Mouse (Mus musculus) forebrain, postnatal 0 days (tissue): Measurements from ENCODE around the gene Hectd4. TPM values are rescaled to one million over a fixed set of nuclear protein-coding genes. Genes with fewer than 3 reads are reported as not detected.

ENCODE experiments used
- ATAC-seq: fragments of 200-750 bp; cut with Nextera tagmentation; 2 replicates; pipeline ENCODE4 v1.8.0; 2017; ENCODE audit warnings: mild to moderate bottlenecking, moderate library complexity
- DNase-seq: peaks from one replicate; pipeline ENCODE4 v3.0.0-alpha.2; 2015
- H3K27ac ChIP-seq: fragments of 300-500 bp; sonication (generic); 2 replicates; pipeline ENCODE4 v1.5.1; 2014; ENCODE audit warnings: low read depth, mild to moderate bottlenecking, antibody characterized with exemption, low read length, moderate library complexity, mixed read lengths
- H3K27me3 ChIP-seq: fragments of 300-500 bp; sonication (generic); 2 replicates; pipeline ENCODE4 v1.6.1; 2014; ENCODE audit warnings: mild to moderate bottlenecking, low read length, mixed read lengths; ENCODE audit not compliant: insufficient read depth
- H3K36me3 ChIP-seq: fragments of 300-500 bp; sonication (generic); 2 replicates; pipeline ENCODE4 v1.6.1; 2014; ENCODE audit warnings: mild to moderate bottlenecking, moderate library complexity; ENCODE audit not compliant: insufficient read depth
- H3K4me1 ChIP-seq: fragments of 300-500 bp; sonication (generic); 2 replicates; pipeline ENCODE4 v1.6.1; 2014; ENCODE audit warnings: antibody characterized with exemption; ENCODE audit not compliant: insufficient read depth
- H3K4me2 ChIP-seq: fragments of 300-500 bp; sonication (generic); 2 replicates; pipeline ENCODE4 v1.6.1; 2014; ENCODE audit warnings: low read depth, mild to moderate bottlenecking, moderate library complexity
- H3K4me3 ChIP-seq: fragments of 300-500 bp; sonication (generic); 2 replicates; pipeline ENCODE4 v1.5.1; 2014; ENCODE audit warnings: low read depth, low read length, mixed read lengths
- H3K9ac ChIP-seq: fragments of 300-500 bp; sonication (generic); 2 replicates; pipeline ENCODE4 v1.6.1; 2014; ENCODE audit warnings: mild to moderate bottlenecking
- H3K9me3 ChIP-seq: fragments of 300-500 bp; sonication (generic); 2 replicates; pipeline ENCODE4 v1.6.1; 2016; ENCODE audit warnings: low read length
- CTCF ChIP-seq: sonication (generic); IDR thresholded peaks from 2 replicates; pipeline ENCODE4 v1.5.1; 2016; ENCODE audit warnings: antibody characterized with exemption, control low read depth, low read depth
- WGBS: fragments of 180-500 bp; shearing (Covaris S2); extraction: QIAGEN DNeasy Blood & Tissue Kit; methylation state at CpG from one replicate; pipeline ENCODE4 v1.1.7; 2014; 5-methylcytosine and 5-hydroxymethylcytosine counted together
- polyA plus RNA-seq: library from polyadenylated mRNA; unstranded; fragments of >200 nt; fragmentation: Nextera tagmentation; extraction: Ambion mirVana; gene quantifications from 2 replicates; pipeline ENCODE4 v1.2.1, GENCODE M21; 2015
- total RNA-seq: library from RNA; depleted of rRNA; stranded (reverse); fragments of >200 nt; gene quantifications from 2 replicates; pipeline ENCODE4 v1.2.3, GENCODE M21; 2014

Hectd4 gene
- total and polyA plus RNA-seq, 2 experiments from 2014 or later: 14.0 to 107 TPM

DNA sequence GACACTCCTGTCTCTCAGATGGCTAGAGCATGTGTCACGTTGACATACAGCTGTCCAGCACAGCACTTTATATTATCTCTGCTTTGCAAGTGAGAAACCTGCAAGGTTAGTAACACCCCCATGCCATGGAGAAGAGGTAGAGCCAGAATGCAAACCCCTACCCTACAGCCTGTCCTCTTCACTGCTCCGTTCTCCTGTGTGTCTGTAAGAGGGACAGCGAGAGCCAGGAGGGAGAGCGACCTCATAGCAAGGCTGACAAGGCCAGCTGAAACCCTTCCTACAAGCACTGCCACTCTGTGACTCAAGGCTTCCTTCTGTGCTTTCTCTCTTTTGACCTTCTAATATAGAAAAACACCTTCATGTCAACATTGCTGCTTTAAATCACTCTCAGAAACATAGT lies 60.4 kb downstream of the Hectd4 start:
- DNase-seq (no peak), ATAC-seq (no peak)
- 94% methylated on average over 4 of the region's 4 CpGs for WGBS
- no peaks in the 10 kb centered on the region for H3K27me3 ChIP-seq
- no peak for TF ChIP-seq CTCF
- no peaks in the 10 kb centered on the region for H3K9me3 ChIP-seq
- no peak overlapping the region for H3K4me2 ChIP-seq
- no peak overlapping the region for H3K4me3 ChIP-seq
- no peak overlapping the region for H3K9ac ChIP-seq
- H3K27ac ChIP-seq: no peak overlapping the region
- H3K36me3 ChIP-seq: peaks cover 66% of the 10 kb centered on the region
- no peaks in the 10 kb centered on the region for H3K4me1 ChIP-seq

DNA sequence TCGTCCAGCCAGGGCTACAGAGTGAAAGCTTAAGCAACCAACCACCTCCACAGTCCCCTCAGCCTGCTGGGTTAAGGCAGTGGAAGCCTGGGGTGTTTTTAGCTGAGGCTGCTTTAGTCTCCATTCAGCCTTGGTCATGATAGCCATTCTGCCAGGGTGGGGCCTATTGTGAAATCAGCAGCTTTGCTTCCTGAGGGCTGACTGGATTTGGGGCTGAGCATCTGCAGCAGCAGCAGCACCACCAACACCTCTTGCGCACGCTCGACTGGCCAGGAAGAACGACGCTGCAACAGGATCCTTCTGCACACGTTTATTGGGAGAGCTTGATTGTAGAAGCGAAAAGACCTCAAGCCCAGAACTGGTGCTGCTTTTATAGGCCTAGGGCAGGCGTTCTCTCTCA lies 63.0 kb downstream of the Hectd4 start:
- ATAC-seq (no peak), DNase-seq (no peak)
- Histone ChIP-seq H3K9ac (no peak overlapping the region), H3K27ac (no peak overlapping the region), H3K4me2 (no peak overlapping the region), H3K4me3 (no peak overlapping the region), H3K4me1 (no peaks in the 10 kb centered on the region), H3K9me3 (no peaks in the 10 kb centered on the region), H3K27me3 (no peaks in the 10 kb centered on the region), H3K36me3 (peaks cover 76% of the 10 kb centered on the region)
- 91% methylated on average over 9 of the region's 9 CpGs for WGBS
- TF ChIP-seq CTCF: no peak

DNA sequence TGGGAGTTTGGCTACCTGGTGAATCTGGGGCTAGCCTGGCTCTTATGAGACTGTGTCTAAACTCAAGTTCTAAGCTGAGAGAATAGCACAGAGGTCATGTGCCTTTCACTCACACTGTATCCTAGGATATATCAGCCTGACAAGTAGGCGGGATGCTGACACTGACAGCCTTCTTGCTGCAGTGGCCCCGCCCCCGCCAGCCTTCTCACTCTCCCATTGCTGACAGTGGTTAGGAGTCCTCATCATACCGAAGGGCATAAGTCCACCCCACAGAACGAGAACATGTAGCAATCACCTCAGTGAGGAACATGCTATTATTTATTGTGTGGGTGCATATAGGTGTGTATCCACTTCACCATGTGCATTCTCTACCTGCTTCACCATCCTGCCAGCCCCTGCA lies 64.8 kb downstream of the Hectd4 start:
- Histone ChIP-seq H3K27me3 (no peaks in the 10 kb centered on the region), H3K36me3 (peaks cover 75% of the 10 kb centered on the region), H3K9me3 (no peaks in the 10 kb centered on the region), H3K4me2 (no peak overlapping the region), H3K9ac (no peak overlapping the region), H3K4me1 (no peaks in the 10 kb centered on the region), H3K4me3 (no peak overlapping the region), H3K27ac (no peak overlapping the region)
- 90% methylated on average over 5 of the region's 5 CpGs for WGBS
- no peak for ATAC-seq
- no peak for DNase-seq
- no peak for TF ChIP-seq CTCF

DNA sequence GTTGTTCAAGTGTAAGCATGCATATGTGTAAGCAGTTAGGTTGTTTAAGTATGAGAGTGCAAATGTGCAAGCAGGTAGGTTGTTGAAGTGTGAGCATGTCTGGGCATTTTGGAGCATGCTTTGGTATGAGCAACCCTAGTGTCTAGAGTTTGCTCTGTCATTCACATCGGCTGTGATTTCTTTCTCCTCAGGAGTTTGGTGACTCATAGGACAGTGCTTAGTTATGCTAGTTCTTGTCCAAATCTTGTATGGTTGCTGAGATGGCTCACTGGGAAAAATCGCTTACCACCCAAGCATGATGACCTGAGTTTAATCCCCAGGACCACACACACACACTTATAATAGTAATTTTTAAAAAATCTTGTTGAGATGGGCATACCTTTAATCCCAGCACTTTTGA lies 67.2 kb downstream of the Hectd4 start:
- no peak for TF ChIP-seq CTCF
- Histone ChIP-seq H3K36me3 (peaks cover 74% of the 10 kb centered on the region), H3K4me2 (no peak overlapping the region), H3K4me1 (no peaks in the 10 kb centered on the region), H3K4me3 (no peak overlapping the region), H3K9ac (no peak overlapping the region), H3K27me3 (no peaks in the 10 kb centered on the region), H3K27ac (no peak overlapping the region), H3K9me3 (no peaks in the 10 kb centered on the region)
- ATAC-seq (no peak), DNase-seq (no peak)
- WGBS: 96% methylated on average over 2 of the region's 2 CpGs

DNA sequence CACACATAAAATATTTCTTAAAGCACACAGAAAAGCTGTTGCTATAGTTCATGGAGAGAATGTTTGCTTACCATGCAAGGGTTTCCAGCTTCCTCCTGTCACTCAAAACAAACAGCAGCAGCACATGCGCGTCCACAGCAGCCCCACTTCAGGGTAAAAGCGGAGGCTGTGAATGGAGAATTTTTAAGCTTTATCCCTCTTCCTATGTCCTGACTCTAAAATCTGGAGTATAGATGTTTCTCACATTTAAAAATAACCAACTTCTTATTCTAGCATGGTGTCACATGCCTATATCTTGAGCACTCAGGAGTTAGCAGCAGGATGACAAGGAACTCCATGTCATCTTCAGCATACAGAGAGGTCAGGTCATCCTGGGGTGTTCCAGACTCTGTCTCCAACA lies 70.3 kb downstream of the Hectd4 start:
- no peak overlapping the region for H3K9ac ChIP-seq
- WGBS: 96% methylated on average over 3 of the region's 3 CpGs
- ATAC-seq: no peak
- H3K36me3 ChIP-seq: peaks cover 80% of the 10 kb centered on the region
- H3K27me3 ChIP-seq: no peaks in the 10 kb centered on the region
- no peak overlapping the region for H3K27ac ChIP-seq
- no peak for TF ChIP-seq CTCF
- H3K4me1 ChIP-seq: no peaks in the 10 kb centered on the region
- H3K4me3 ChIP-seq: no peak overlapping the region
- no peak for DNase-seq
- no peak overlapping the region for H3K4me2 ChIP-seq
- H3K9me3 ChIP-seq: no peaks in the 10 kb centered on the region

DNA sequence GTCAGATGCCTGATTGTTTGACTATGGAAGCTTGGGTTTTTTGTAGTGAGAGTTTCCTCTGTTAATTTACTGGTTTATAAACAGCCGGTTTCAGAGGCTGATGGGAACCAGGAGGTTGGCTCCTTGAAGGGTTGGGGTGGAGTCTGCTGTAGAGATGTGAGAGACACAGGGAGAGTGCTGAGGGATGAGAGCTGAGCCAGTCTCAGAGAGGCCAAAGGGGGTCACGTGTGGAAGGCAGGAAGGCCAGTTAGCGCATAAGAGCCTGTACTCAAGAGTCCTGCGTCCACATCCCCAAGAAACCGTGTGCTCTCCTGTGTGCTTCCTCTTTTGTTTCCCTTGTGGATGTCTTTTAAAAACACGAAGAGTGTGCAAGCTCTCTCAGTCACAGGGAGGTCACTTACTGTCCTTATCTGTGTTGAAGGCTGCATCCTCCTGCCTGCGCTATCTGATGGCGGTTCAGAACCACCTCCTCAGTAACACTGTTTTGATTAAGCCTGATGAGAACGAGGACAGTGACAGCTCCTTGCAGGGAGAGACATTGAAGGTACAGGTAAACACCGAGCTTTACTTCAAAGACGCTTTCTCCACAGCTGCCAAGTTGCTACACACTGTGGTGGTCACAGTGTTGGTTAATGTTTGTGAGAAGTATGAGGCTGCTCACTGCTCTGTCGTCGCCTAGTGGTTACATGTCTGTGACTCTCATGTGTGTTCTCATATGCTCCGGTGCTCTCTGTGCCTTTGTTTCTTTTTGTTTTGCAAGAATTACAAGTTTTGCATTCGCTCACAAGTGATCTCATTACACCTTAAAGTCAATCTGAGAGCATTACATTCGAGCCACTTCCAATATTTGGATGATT lies 72.5 kb downstream of the Hectd4 start:
- no peak overlapping the region for H3K9ac ChIP-seq
- no peak for TF ChIP-seq CTCF

DNA sequence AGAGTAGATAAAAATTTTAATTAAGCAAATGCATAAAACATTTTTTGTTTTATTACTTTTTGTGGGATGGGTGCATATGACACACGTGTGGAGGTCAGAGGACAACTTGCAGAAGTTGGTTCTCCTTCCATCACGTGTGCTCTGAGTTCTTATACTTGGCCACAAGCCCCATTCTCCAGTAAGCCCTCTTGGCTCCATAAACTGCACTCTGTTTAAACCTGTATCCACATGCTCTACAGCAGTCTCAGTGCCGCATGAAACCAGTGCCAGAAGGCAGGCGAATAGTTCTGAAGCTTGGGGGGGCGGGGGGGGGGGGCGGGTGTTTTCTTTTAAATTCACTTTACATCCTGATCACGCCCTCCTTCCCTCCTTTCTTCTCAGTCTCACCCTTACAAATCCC lies 85.0 kb downstream of the Hectd4 start:
- WGBS: 86% methylated on average over 7 of the region's 7 CpGs
- no peak overlapping the region for H3K27ac ChIP-seq
- no peak for TF ChIP-seq CTCF
- DNase-seq: no peak
- H3K27me3 ChIP-seq: no peaks in the 10 kb centered on the region
- peaks cover 91% of the 10 kb centered on the region for H3K36me3 ChIP-seq
- no peak overlapping the region for H3K9ac ChIP-seq
- no peaks in the 10 kb centered on the region for H3K4me1 ChIP-seq
- H3K4me3 ChIP-seq: no peak overlapping the region
- no peaks in the 10 kb centered on the region for H3K9me3 ChIP-seq
- no peak for ATAC-seq
- H3K4me2 ChIP-seq: no peak overlapping the region

More for the DNA sequence above, 72.5 kb downstream of the Hectd4 start:
- Histone ChIP-seq H3K36me3 (peaks cover 80% of the 10 kb centered on the region), H3K4me3 (no peak overlapping the region), H3K9me3 (no peaks in the 10 kb centered on the region), H3K4me1 (no peaks in the 10 kb centered on the region), H3K4me2 (no peak overlapping the region), H3K27ac (no peak overlapping the region), H3K27me3 (no peaks in the 10 kb centered on the region)
- 89% methylated on average over 16 of the region's 16 CpGs for WGBS
- no peak for DNase-seq
- ATAC-seq: no peak
